Mouse (Mus musculus) lung, postnatal 0 days (tissue): ENCODE measurements at regions not wholly inside any gene's neighbourhood (a gene's known extent, or its start where the extent isn't known, plus 50 kb on each side); places are given as distances from the start of the nearest gene placed in this dataset.
"Not testable (repeated sequence)": the region's sequence is repeated elsewhere in the genome, so short reads cannot be mapped to it uniquely, and the experiment has no call there.

ENCODE experiments used
- ATAC-seq: fragments of 200-750 bp; cut with Nextera tagmentation; 2 replicates; pipeline ENCODE4 v1.8.0; 2017; ENCODE audit warnings: moderate library complexity
- DNase-seq: peaks from one replicate; pipeline ENCODE4 v3.0.0-alpha.2; 2016; ENCODE audit warnings: low spot score
- H3K27ac ChIP-seq: fragments of 300-500 bp; sonication (generic); 2 replicates; pipeline ENCODE4 v1.5.1; 2014; ENCODE audit warnings: antibody characterized with exemption, mild to moderate bottlenecking, low read length, mixed read lengths
- H3K27me3 ChIP-seq: fragments of 300-500 bp; sonication (generic); replicated peaks from 2 replicates; pipeline ENCODE4 v1.6.1; 2014; ENCODE audit warnings: low read length, mixed read lengths; ENCODE audit not compliant: insufficient read depth
- H3K36me3 ChIP-seq: fragments of 300-500 bp; sonication (generic); 2 replicates; pipeline ENCODE4 v1.6.1; 2014; ENCODE audit warnings: low read length, mixed read lengths; ENCODE audit not compliant: insufficient read depth
- H3K4me1 ChIP-seq: fragments of 300-500 bp; sonication (generic); 2 replicates; pipeline ENCODE4 v1.6.1; 2014; ENCODE audit warnings: antibody characterized with exemption, low read depth, low read length, mixed read lengths; ENCODE audit not compliant: insufficient read depth
- H3K4me2 ChIP-seq: fragments of 300-500 bp; sonication (generic); replicated peaks from 2 replicates; pipeline ENCODE4 v1.6.1; 2014; ENCODE audit warnings: low read depth, mild to moderate bottlenecking, low read length, moderate library complexity, mixed read lengths
- H3K4me3 ChIP-seq: fragments of 300-500 bp; sonication (generic); 2 replicates; pipeline ENCODE4 v1.5.1; 2014; ENCODE audit warnings: low read depth, low read length
- H3K9ac ChIP-seq: fragments of 300-500 bp; sonication (generic); replicated peaks from 2 replicates; pipeline ENCODE4 v1.6.1; 2014; ENCODE audit warnings: low read depth, mild to moderate bottlenecking
- H3K9me3 ChIP-seq: fragments of 300-500 bp; sonication (generic); 2 replicates; pipeline ENCODE4 v1.6.1; 2016; ENCODE audit warnings: low read length, mixed read lengths
- CTCF ChIP-seq: IDR thresholded peaks from 2 replicates; pipeline ENCODE4 v1.5.1; 2016; ENCODE audit warnings: antibody characterized with exemption, mild to moderate bottlenecking
- EP300 ChIP-seq: IDR thresholded peaks from 2 replicates; pipeline ENCODE4 v1.6.1; 2016; ENCODE audit warnings: antibody characterized with exemption, mild to moderate bottlenecking, control low read depth
- WGBS: fragments of 180-500 bp; shearing (Covaris S2); extraction: QIAGEN DNeasy Blood & Tissue Kit; methylation state at CpG from one replicate; pipeline ENCODE4 v1.1.7; 2014; 5-methylcytosine and 5-hydroxymethylcytosine counted together

- H3K4me2 ChIP-seq, result no peak overlapping the region
- H3K27ac ChIP-seq, result no peak overlapping the region
- no peaks in the 10 kb centered on the region for H3K36me3 ChIP-seq
- no peak overlapping the region for H3K4me3 ChIP-seq
- no peaks in the 10 kb centered on the region for H3K9me3 ChIP-seq
- H3K9ac ChIP-seq, result no peak overlapping the region
- WGBS, result 73% methylated on average over 1 of the region's 1 CpGs
- ATAC-seq (no peak), DNase-seq (no peak)
- no peaks in the 10 kb centered on the region for H3K4me1 ChIP-seq
- no peak for TF ChIP-seq EP300
- no peaks in the 10 kb centered on the region for H3K27me3 ChIP-seq
Measured at GRCm38 (mm10) chr12:92915203-92915602, 1066.2 kb upstream of the Sel1l start.

DNA sequence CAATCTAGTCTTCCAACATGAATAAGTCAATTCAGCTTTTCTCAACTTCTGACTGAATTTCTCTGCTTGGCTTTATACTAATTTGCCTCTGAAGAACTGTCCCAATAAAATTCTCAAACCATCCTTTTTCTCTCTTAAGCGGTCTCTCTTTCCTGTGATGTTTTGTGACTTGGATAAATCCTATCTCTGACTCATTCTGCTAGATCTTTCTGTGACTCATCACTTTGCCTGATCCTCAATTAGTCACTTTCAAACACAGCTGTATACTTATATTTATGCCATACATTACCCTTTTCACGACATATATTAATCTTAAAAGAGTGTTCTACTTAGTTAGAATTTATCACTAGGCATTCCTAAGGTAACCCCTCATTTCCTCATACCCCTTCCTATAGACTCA lies 1055.4 kb upstream of the Sel1l start:
- H3K27ac ChIP-seq, result no peak overlapping the region
- WGBS, result 74% methylated on average over 2 of the region's 2 CpGs
- H3K27me3 ChIP-seq, result no peaks in the 10 kb centered on the region
- DNase-seq, result no peak
- no peak overlapping the region for H3K4me3 ChIP-seq
- H3K4me2 ChIP-seq, result no peak overlapping the region
- TF ChIP-seq EP300 (no peak), CTCF (no peak)
- ATAC-seq, result no peak
- no peak overlapping the region for H3K9ac ChIP-seq
- no peaks in the 10 kb centered on the region for H3K36me3 ChIP-seq
- no peaks in the 10 kb centered on the region for H3K9me3 ChIP-seq
- no peaks in the 10 kb centered on the region for H3K4me1 ChIP-seq

GRCm38 (mm10) chr12:92892315-92892714 lies 1043.4 kb upstream of the Sel1l start:
- Histone ChIP-seq H3K27ac (no peak overlapping the region), H3K36me3 (no peaks in the 10 kb centered on the region), H3K4me3 (no peak overlapping the region), H3K27me3 (no peaks in the 10 kb centered on the region), H3K4me1 (no peaks in the 10 kb centered on the region), H3K9ac (no peak overlapping the region), H3K4me2 (no peak overlapping the region), H3K9me3 (no peaks in the 10 kb centered on the region)
- ATAC-seq (no peak), DNase-seq (no peak)
- WGBS, result 87% methylated on average over 4 of the region's 9 CpGs
- TF ChIP-seq EP300 (no peak), CTCF (no peak)

DNA sequence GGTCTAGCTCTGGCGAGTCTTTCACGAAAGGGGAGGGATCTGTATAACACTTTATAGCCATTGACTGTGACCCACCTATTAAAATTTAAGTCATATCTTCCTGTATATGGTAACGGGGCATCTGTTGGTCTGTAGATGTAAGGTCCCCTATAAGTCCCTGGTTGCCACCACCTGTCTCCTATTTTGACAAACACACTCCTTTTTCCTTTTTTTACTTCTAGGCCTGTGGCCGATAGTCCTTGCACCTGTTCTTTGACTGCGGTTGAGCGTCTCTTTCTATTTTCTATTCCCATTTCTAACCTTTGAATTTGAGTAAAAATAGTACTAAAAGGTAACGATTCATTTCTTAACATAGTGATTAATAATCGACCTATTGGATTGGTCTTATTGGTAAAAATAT lies 1042.7 kb upstream of the Sel1l start:
- not testable (repeated sequence) for H3K9ac ChIP-seq, H3K27me3 ChIP-seq, H3K4me3 ChIP-seq, H3K4me1 ChIP-seq, H3K4me2 ChIP-seq, H3K27ac ChIP-seq, H3K9me3 ChIP-seq, DNase-seq, H3K36me3 ChIP-seq, ATAC-seq
- WGBS, result no CpG with 5 or more reads among the region's 8 CpGs

GRCm38 (mm10) chr12:92891126-92891525 lies 1042.2 kb upstream of the Sel1l start:
- H3K27me3 ChIP-seq, H3K4me3 ChIP-seq, H3K4me1 ChIP-seq, H3K4me2 ChIP-seq, ATAC-seq, H3K9ac ChIP-seq, H3K27ac ChIP-seq, DNase-seq, H3K36me3 ChIP-seq, H3K9me3 ChIP-seq: not testable (repeated sequence)
- 85% methylated on average over 3 of the region's 9 CpGs for WGBS

GRCm38 (mm10) chr12:92887747-92888146 lies 1038.8 kb upstream of the Sel1l start:
- no peak overlapping the region for H3K4me3 ChIP-seq

GRCm38 (mm10) chr12:92886394-92887075 lies 1037.6 kb upstream of the Sel1l start:
- not testable (repeated sequence) for H3K4me1 ChIP-seq, H3K36me3 ChIP-seq, ATAC-seq, H3K4me3 ChIP-seq, H3K9ac ChIP-seq, DNase-seq, H3K27me3 ChIP-seq, H3K27ac ChIP-seq, H3K9me3 ChIP-seq, H3K4me2 ChIP-seq
- WGBS, result 88% methylated on average over 20 of the region's 20 CpGs

More at GRCm38 (mm10) chr12:92887747-92888146, 1038.8 kb upstream of the Sel1l start:
- no peak overlapping the region for H3K27ac ChIP-seq
- H3K27me3 ChIP-seq, result no peaks in the 10 kb centered on the region
- ATAC-seq (no peak), DNase-seq (no peak)
- no peak overlapping the region for H3K4me2 ChIP-seq
- TF ChIP-seq EP300 (no peak), CTCF (no peak)
- no peaks in the 10 kb centered on the region for H3K9me3 ChIP-seq
- WGBS, result 83% methylated on average over 3 of the region's 3 CpGs
- no peaks in the 10 kb centered on the region for H3K4me1 ChIP-seq
- H3K9ac ChIP-seq, result no peak overlapping the region
- H3K36me3 ChIP-seq, result no peaks in the 10 kb centered on the region

GRCm38 (mm10) chr12:92884014-92884413 lies 1035.1 kb upstream of the Sel1l start:
- not testable (repeated sequence) for H3K9ac ChIP-seq, DNase-seq, ATAC-seq, H3K36me3 ChIP-seq, H3K27me3 ChIP-seq, H3K9me3 ChIP-seq, H3K4me3 ChIP-seq, H3K4me2 ChIP-seq, H3K4me1 ChIP-seq, H3K27ac ChIP-seq
- WGBS, result 84% methylated on average over 2 of the region's 2 CpGs

DNA sequence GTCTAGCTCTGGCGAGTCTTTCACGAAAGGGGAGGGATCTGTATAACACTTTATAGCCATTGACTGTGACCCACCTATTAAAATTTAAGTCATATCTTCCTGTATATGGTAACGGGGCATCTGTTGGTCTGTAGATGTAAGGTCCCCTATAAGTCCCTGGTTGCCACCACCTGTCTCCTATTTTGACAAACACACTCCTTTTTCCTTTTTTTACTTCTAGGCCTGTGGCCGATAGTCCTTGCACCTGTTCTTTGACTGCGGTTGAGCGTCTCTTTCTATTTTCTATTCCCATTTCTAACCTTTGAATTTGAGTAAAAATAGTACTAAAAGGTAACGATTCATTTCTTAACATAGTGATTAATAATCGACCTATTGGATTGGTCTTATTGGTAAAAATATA lies 1034.1 kb upstream of the Sel1l start:
- H3K4me3 ChIP-seq, H3K9ac ChIP-seq, H3K27me3 ChIP-seq, H3K9me3 ChIP-seq, H3K4me1 ChIP-seq, H3K36me3 ChIP-seq, H3K27ac ChIP-seq, H3K4me2 ChIP-seq, DNase-seq, ATAC-seq: not testable (repeated sequence)
- no CpG with 5 or more reads among the region's 8 CpGs for WGBS
